Mouse (Mus musculus): Measurements from ENCODE around the gene Olfr1378. TPM values are rescaled to one million over a fixed set of nuclear protein-coding genes. Genes with fewer than 3 reads are reported as not detected.

The Olfr1378 gene
- polyA plus RNA-seq (2012) = not detected in 2 replicates

GRCm38 (mm10) chr11:50966230-50966629 lies at the start of gene Olfr1378:
Olfr1378 (plus strand) TSS chr11:50966530.
- no peak for TF ChIP-seq GATA1 (IDR thresholded peaks at IDR 0.05; ENCODE audit: low read length)

GRCm38 (mm10) chr11:50930469-50931014 lies 35.8 kb upstream of the Olfr1378 start:
- TF ChIP-seq GATA1 (IDR thresholded peaks at IDR 0.05; ENCODE audit: low read length) = no peak

- no peak for TF ChIP-seq GATA1 (IDR thresholded peaks at IDR 0.05; ENCODE audit: low read length)
Measured at GRCm38 (mm10) chr11:50931021-50931420, 35.3 kb upstream of the Olfr1378 start.

- no peak for TF ChIP-seq GATA1 (IDR thresholded peaks at IDR 0.05; ENCODE audit: low read length)
Measured at GRCm38 (mm10) chr11:50931451-50931866, 34.9 kb upstream of the Olfr1378 start, which contains the start of gene Zfp354b. Zfp354b (minus strand) TSS chr11:50931633.

- no peak for TF ChIP-seq GATA1 (IDR thresholded peaks at IDR 0.05; ENCODE audit: low read length)
Measured at GRCm38 (mm10) chr11:50932040-50932439, 34.3 kb upstream of the Olfr1378 start.

GRCm38 (mm10) chr11:50938435-50938834 lies 27.9 kb upstream of the Olfr1378 start:
- no peak for TF ChIP-seq GATA1 (IDR thresholded peaks at IDR 0.05; ENCODE audit: low read length)

- no peak for TF ChIP-seq GATA1 (IDR thresholded peaks at IDR 0.05; ENCODE audit: low read length)
Measured at GRCm38 (mm10) chr11:50939621-50940366, 26.5 kb upstream of the Olfr1378 start.

- no peak for TF ChIP-seq GATA1 (IDR thresholded peaks at IDR 0.05; ENCODE audit: low read length)
Measured at GRCm38 (mm10) chr11:50942386-50942785, 23.9 kb upstream of the Olfr1378 start.

- TF ChIP-seq GATA1 (IDR thresholded peaks at IDR 0.05; ENCODE audit: low read length) = no peak
Measured at GRCm38 (mm10) chr11:50943506-50943905, 22.8 kb upstream of the Olfr1378 start, which contains the start of gene 4933414I15Rik. 4933414I15Rik (minus strand) TSS chr11:50943765.

GRCm38 (mm10) chr11:50952290-50952689 lies 14.0 kb upstream of the Olfr1378 start:
- TF ChIP-seq GATA1 (IDR thresholded peaks at IDR 0.05; ENCODE audit: low read length) = no peak

GRCm38 (mm10) chr11:50953665-50954064 lies 12.7 kb upstream of the Olfr1378 start, which contains the start of gene Prop1:
Prop1 (minus strand) TSS chr11:50953765.
- TF ChIP-seq GATA1 (IDR thresholded peaks at IDR 0.05; ENCODE audit: low read length) = no peak

- TF ChIP-seq GATA1 (IDR thresholded peaks at IDR 0.05; ENCODE audit: low read length) = no peak
Measured at GRCm38 (mm10) chr11:50964886-50965285, 1.4 kb upstream of the Olfr1378 start.

- TF ChIP-seq GATA1 (IDR thresholded peaks at IDR 0.05; ENCODE audit: low read length) = no peak
Measured at GRCm38 (mm10) chr11:50977216-50977615, 10.9 kb downstream of the Olfr1378 start.

- no peak for TF ChIP-seq GATA1 (IDR thresholded peaks at IDR 0.05; ENCODE audit: low read length)
Measured at GRCm38 (mm10) chr11:50981667-50982066, 15.3 kb downstream of the Olfr1378 start, which contains the start of gene Olfr1377. Olfr1377 (plus strand) TSS chr11:50981967.

GRCm38 (mm10) chr11:51003296-51003695 lies 37.0 kb downstream of the Olfr1378 start, which contains the start of gene Olfr51:
Olfr51 (plus strand) TSS chr11:51003596.
- no peak for TF ChIP-seq GATA1 (IDR thresholded peaks at IDR 0.05; ENCODE audit: low read length)

- no peak for TF ChIP-seq GATA1 (IDR thresholded peaks at IDR 0.05; ENCODE audit: low read length)
Measured at GRCm38 (mm10) chr11:51011821-51012220, 45.5 kb downstream of the Olfr1378 start.

GRCm38 (mm10) chr11:51013936-51014335 lies 47.6 kb downstream of the Olfr1378 start, which contains the start of gene Olfr54:
Olfr54 (plus strand) TSS chr11:51014236.
- no peak for TF ChIP-seq GATA1 (IDR thresholded peaks at IDR 0.05; ENCODE audit: low read length)
